Comparison of ENCODE assay signal across 18 mouse cellular contexts in genomic region chr7:110647559-110648454, GRCm38 (mm10). TPM values are rescaled to one million over a fixed set of nuclear protein-coding genes. Genes with fewer than 3 reads are reported as not detected.
A peak's percentile ranks its signal among the peaks of the same experiment; 100 is the strongest.
DNase-seq lines count a peak whose midpoint lies in the region; ATAC-seq lines count a peak whose summit lies in the region.
"Had no signal": no experiment of that assay in that cellular context is flagged by ENCODE, and none has a peak within 500 bp of the region (broad histone marks: within the 10 kb centered on the region; RNA-seq: fewer than 3 reads in every experiment).

No protein-coding gene starts in this region.

- no peak overlapping the region for H3K9ac ChIP-seq in heart, embryonic 15.5 days
- no peak overlapping the region for H3K9ac ChIP-seq in forebrain, embryonic 14.5 days (ENCODE audit: low read length)
- no peak overlapping the region for H3K9ac ChIP-seq in forebrain, embryonic 11.5 days (ENCODE audit: low read length)
- H3K9ac ChIP-seq: embryonic facial prominence, embryonic 15.5 days; forebrain, postnatal 0 days; hindbrain, embryonic 12.5 days; limb, embryonic 12.5 days; neural tube, embryonic 12.5 days had no signal

- no peak for DNase-seq in heart, embryonic 10.5 days (ENCODE audit: low spot score)
- peak; percentile 32 for DNase-seq in Muller cell, postnatal 12 days (ENCODE audit: inconsistent ontology term)
- peak; percentile 60 for DNase-seq in kidney, postnatal 36 days
- no peak for DNase-seq in forebrain, embryonic 14.5 days (ENCODE audit: low spot score)
- no peak for DNase-seq in thymus, postnatal 25 days
- no peak for DNase-seq in forebrain, embryonic 11.5 days (ENCODE audit: low spot score)
- DNase-seq: cerebellum, adult 11 months; forebrain, postnatal 0 days; gastrocnemius, postnatal 10 days; lung, adult 2 months; thymus, adult 18-20 months had no signal

- 0 out of 2 replicates have a peak overlapping the region, but pooled peaks have one; percentile 28 for H3K27ac ChIP-seq in heart, embryonic 15.5 days
- H3K27ac ChIP-seq in heart, embryonic 10.5 days, result no peak overlapping the region
- peak overlapping the region; percentile 95 for H3K27ac ChIP-seq in brown adipose tissue, adult 24 weeks (replicated peaks; ENCODE audit: low read depth, low read length)
- no peak overlapping the region for H3K27ac ChIP-seq in forebrain, embryonic 14.5 days (ENCODE audit: low read depth, low read length)
- H3K27ac ChIP-seq in forebrain, embryonic 11.5 days (ENCODE audit: low read depth, low read length), result no peak overlapping the region
- H3K27ac ChIP-seq: embryonic facial prominence, embryonic 15.5 days; hindbrain, embryonic 12.5 days; limb, embryonic 12.5 days; neural tube, embryonic 12.5 days had no signal

- H3K9me3 ChIP-seq in heart, embryonic 15.5 days (replicated peaks), result 0 out of 2 replicates have a peak, but pooled peaks cover 8% of the 10 kb centered on the region
- peaks cover 4% of the 10 kb centered on the region; the same call in 1 of the 2 replicates for H3K9me3 ChIP-seq in heart, embryonic 10.5 days
- H3K9me3 ChIP-seq in forebrain, embryonic 14.5 days (replicated peaks; ENCODE audit: control insufficient read depth, low read length), result no peaks in the 10 kb centered on the region
- H3K9me3 ChIP-seq in forebrain, embryonic 11.5 days (ENCODE audit: control insufficient read depth, low read length), result no peaks in the 10 kb centered on the region
- H3K9me3 ChIP-seq: embryonic facial prominence, embryonic 15.5 days had no signal

- no peak for ATAC-seq in heart, embryonic 15.5 days (replicated peaks; ENCODE audit: insufficient number of reproducible peaks, insufficient read depth, low FRiP score, low read depth)
- no peak for ATAC-seq in forebrain, embryonic 14.5 days
- ATAC-seq in forebrain, embryonic 11.5 days (replicated peaks; ENCODE audit: low FRiP score), result no peak
- ATAC-seq: forebrain, postnatal 0 days; midbrain, embryonic 16.5 days had no signal

- 67% methylated on average over 15 of the region's 15 CpGs for WGBS in heart, embryonic 15.5 days
- whole genome bisulfite sequencing in heart, embryonic 10.5 days, result 71% methylated on average over 15 of the region's 15 CpGs
- 89% methylated on average over 15 of the region's 15 CpGs for WGBS in forebrain, embryonic 14.5 days
- 87% methylated on average over 15 of the region's 15 CpGs for WGBS in forebrain, embryonic 11.5 days

- peak overlapping the region; percentile 11; the same call in 1 of the 2 replicates for H3K4me2 ChIP-seq in heart, embryonic 15.5 days
- no peak overlapping the region for H3K4me2 ChIP-seq in forebrain, embryonic 14.5 days (ENCODE audit: low read length)
- no peak overlapping the region for H3K4me2 ChIP-seq in forebrain, embryonic 11.5 days (ENCODE audit: low read depth, low read length, severe bottlenecking)
- H3K4me2 ChIP-seq: embryonic facial prominence, embryonic 15.5 days; hindbrain, embryonic 12.5 days; limb, embryonic 12.5 days; neural tube, embryonic 12.5 days had no signal

- H3K4me3 ChIP-seq in heart, embryonic 15.5 days, result no peak overlapping the region
- H3K4me3 ChIP-seq in heart, embryonic 10.5 days, result no peak overlapping the region
- H3K4me3 ChIP-seq in brown adipose tissue, adult 24 weeks (ENCODE audit: insufficient read depth, low read depth, low read length), result peak overlapping the region; percentile 44
- H3K4me3 ChIP-seq in forebrain, embryonic 14.5 days (ENCODE audit: low read depth, low read length), result no peak overlapping the region
- H3K4me3 ChIP-seq in forebrain, embryonic 11.5 days (ENCODE audit: low read depth, low read length), result no peak overlapping the region
- H3K4me3 ChIP-seq: embryonic facial prominence, embryonic 15.5 days; hindbrain, embryonic 12.5 days; limb, embryonic 12.5 days; neural tube, embryonic 12.5 days had no signal

- peaks cover 19% of the 10 kb centered on the region for H3K4me1 ChIP-seq in heart, embryonic 15.5 days (replicated peaks)
- peaks cover 38% of the 10 kb centered on the region for H3K4me1 ChIP-seq in heart, embryonic 10.5 days
- peaks cover 15% of the 10 kb centered on the region for H3K4me1 ChIP-seq in brown adipose tissue, adult 24 weeks (ENCODE audit: control insufficient read depth, insufficient read depth, insufficient read length, low read length)
- no peaks in the 10 kb centered on the region for H3K4me1 ChIP-seq in forebrain, embryonic 14.5 days (ENCODE audit: control insufficient read depth, insufficient read depth, low read length)
- H3K4me1 ChIP-seq in forebrain, embryonic 11.5 days (replicated peaks; ENCODE audit: control insufficient read depth, insufficient read depth, low read length), result no peaks in the 10 kb centered on the region
- H3K4me1 ChIP-seq: embryonic facial prominence, embryonic 15.5 days; hindbrain, embryonic 12.5 days; neural tube, embryonic 12.5 days had no signal

- H3K36me3 ChIP-seq in heart, embryonic 15.5 days, result no peaks in the 10 kb centered on the region
- H3K36me3 ChIP-seq in heart, embryonic 10.5 days, result 0 out of 2 replicates have a peak, but pooled peaks cover 3% of the 10 kb centered on the region
- H3K36me3 ChIP-seq in forebrain, embryonic 14.5 days (ENCODE audit: control insufficient read depth, insufficient read depth, low read length), result no peaks in the 10 kb centered on the region
- H3K36me3 ChIP-seq in forebrain, embryonic 11.5 days (ENCODE audit: control insufficient read depth, insufficient read depth, low read length), result no peaks in the 10 kb centered on the region
- H3K36me3 ChIP-seq: embryonic facial prominence, embryonic 15.5 days; hindbrain, embryonic 12.5 days; limb, embryonic 12.5 days; neural tube, embryonic 12.5 days had no signal

- H3K27me3 ChIP-seq in heart, embryonic 15.5 days, result no peaks in the 10 kb centered on the region
- H3K27me3 ChIP-seq in heart, embryonic 10.5 days (ENCODE audit: insufficient read depth, poor library complexity, severe bottlenecking), result no peaks in the 10 kb centered on the region
- no peaks in the 10 kb centered on the region for H3K27me3 ChIP-seq in forebrain, embryonic 14.5 days (replicated peaks; ENCODE audit: control insufficient read depth, insufficient read depth, low read length)
- H3K27me3 ChIP-seq in forebrain, embryonic 11.5 days (ENCODE audit: control insufficient read depth, insufficient read depth, low read length), result no peaks in the 10 kb centered on the region
- H3K27me3 ChIP-seq: embryonic facial prominence, embryonic 15.5 days; hindbrain, embryonic 12.5 days; limb, embryonic 12.5 days; neural tube, embryonic 12.5 days had no signal

RNA-seq across cellular contexts. Expression of gene Adm, which starts 20.3 kb away (rescaled TPM):
- 18.4 and 20.5 TPM in 2 replicates for polyA plus RNA-seq in heart, embryonic 15.5 days (2015; fragmentation: Nextera tagmentation; extraction: Ambion mirVana)
- 9.3 and 13.1 TPM in 2 replicates for polyA plus RNA-seq in heart, embryonic 10.5 days (2016; fragmentation: Nextera tagmentation; extraction: Ambion mirVana)
- polyA plus RNA-seq in brown adipose tissue, adult 24 weeks (2012; ENCODE audit: insufficient read depth, insufficient read length, missing spikeins), result 2.2 and 3.5 TPM in 2 replicates
- polyA plus RNA-seq in forebrain, embryonic 14.5 days (2014; fragmentation: Nextera tagmentation; extraction: Ambion mirVana), result 1.6 and 1.8 TPM in 2 replicates
- polyA plus RNA-seq in forebrain, embryonic 11.5 days (2014; fragmentation: Nextera tagmentation; extraction: Ambion mirVana), result 5.4 and 5.8 TPM in 2 replicates

RNA-seq across cellular contexts. Expression of gene Sbf2, which starts 33.1 kb away (rescaled TPM):
- 30.8 TPM in 2 replicates for polyA plus RNA-seq in heart, embryonic 15.5 days (2015; fragmentation: Nextera tagmentation; extraction: Ambion mirVana)
- polyA plus RNA-seq in heart, embryonic 10.5 days (2016; fragmentation: Nextera tagmentation; extraction: Ambion mirVana), result 28.6 and 33.4 TPM in 2 replicates
- 10.1 and 16.6 TPM in 2 replicates for polyA plus RNA-seq in brown adipose tissue, adult 24 weeks (2012; ENCODE audit: insufficient read depth, insufficient read length, missing spikeins)
- 44.0 and 60.8 TPM in 2 replicates for polyA plus RNA-seq in forebrain, embryonic 14.5 days (2014; fragmentation: Nextera tagmentation; extraction: Ambion mirVana)
- polyA plus RNA-seq in forebrain, embryonic 11.5 days (2014; fragmentation: Nextera tagmentation; extraction: Ambion mirVana), result 45.1 and 46.2 TPM in 2 replicates

Comparison
In these comparisons a context has a peak if more than half of its experiments do, and no peak if none do; other contexts are left out.
1. H3K27ac ChIP-seq: peak in heart, embryonic 15.5 days (single experiment) and brown adipose tissue, adult 24 weeks (single experiment); none in heart, embryonic 10.5 days (single experiment), forebrain, embryonic 14.5 days (single experiment) and forebrain, embryonic 11.5 days (single experiment).
2. DNase-seq: peak in Muller cell, postnatal 12 days (single experiment) and kidney, postnatal 36 days (2 of 2); none in heart, embryonic 10.5 days (single experiment), forebrain, embryonic 14.5 days (single experiment), thymus, postnatal 25 days (single experiment) and forebrain, embryonic 11.5 days (single experiment).